In genomic region chr7:67437216-67438006, GRCm38 (mm10) we compare ENCODE assay signal across 18 mouse cellular contexts.
DNase-seq lines count a peak whose midpoint lies in the region; ATAC-seq and TF ChIP-seq lines count a peak whose summit lies in the region.
"Had no signal": no experiment of that assay in that cellular context is flagged by ENCODE, and none has a peak within 500 bp of the region (broad histone marks: within the 10 kb centered on the region; RNA-seq: fewer than 3 reads in every experiment).

No protein-coding gene starts in this region.

- no peak for TF ChIP-seq CTCF in kidney, postnatal 0 days (IDR thresholded peaks at IDR 0.05; ENCODE audit: low read depth)

- H3K9ac ChIP-seq in heart, embryonic 14.5 days (ENCODE audit: low read length), result no peak overlapping the region
- H3K9ac ChIP-seq in kidney, embryonic 16.5 days (replicated peaks; ENCODE audit: low read length), result no peak overlapping the region
- H3K9ac ChIP-seq in intestine, embryonic 15.5 days, result no peak overlapping the region
- H3K9ac ChIP-seq in kidney, postnatal 0 days (ENCODE audit: low read depth, low read length), result no peak overlapping the region
- H3K9ac ChIP-seq: forebrain, embryonic 12.5 days; liver, embryonic 14.5 days; neural tube, embryonic 13.5 days had no signal

- H3K4me3 ChIP-seq in heart, embryonic 14.5 days (ENCODE audit: control insufficient read depth in 1 of 2, insufficient read depth in 1 of 2, low read depth in 1 of 2, low read length in 2 of 2), result no peak overlapping the region
- H3K4me3 ChIP-seq in kidney, embryonic 16.5 days (ENCODE audit: low read length), result no peak overlapping the region
- no peak overlapping the region for H3K4me3 ChIP-seq in intestine, embryonic 15.5 days (replicated peaks)
- no peak overlapping the region for H3K4me3 ChIP-seq in kidney, postnatal 0 days (replicated peaks; ENCODE audit: low read depth, low read length)
- H3K4me3 ChIP-seq: forebrain, embryonic 12.5 days; midbrain, embryonic 10.5 days; neural tube, embryonic 13.5 days had no signal

- 56% methylated on average over 8 of the region's 8 CpGs for WGBS in heart, embryonic 14.5 days
- 66% methylated on average over 8 of the region's 8 CpGs for WGBS in kidney, embryonic 16.5 days
- 61% methylated on average over 8 of the region's 8 CpGs for WGBS in intestine, embryonic 15.5 days
- WGBS in kidney, postnatal 0 days, result 54% methylated on average over 8 of the region's 8 CpGs

- no peak overlapping the region for H3K4me2 ChIP-seq in heart, embryonic 14.5 days (ENCODE audit: low read length)
- no peak overlapping the region for H3K4me2 ChIP-seq in kidney, embryonic 16.5 days (replicated peaks; ENCODE audit: low read depth, low read length)
- H3K4me2 ChIP-seq in intestine, embryonic 15.5 days (replicated peaks), result no peak overlapping the region
- no peak overlapping the region for H3K4me2 ChIP-seq in kidney, postnatal 0 days (ENCODE audit: low read length)
- H3K4me2 ChIP-seq: forebrain, embryonic 12.5 days; neural tube, embryonic 13.5 days had no signal

- no peaks in the 10 kb centered on the region for H3K36me3 ChIP-seq in heart, embryonic 14.5 days (ENCODE audit: control insufficient read depth, insufficient read depth, low read length)
- H3K36me3 ChIP-seq in kidney, embryonic 16.5 days (ENCODE audit: insufficient read depth, low read length), result no peaks in the 10 kb centered on the region
- H3K36me3 ChIP-seq in intestine, embryonic 15.5 days, result no peaks in the 10 kb centered on the region
- no peaks in the 10 kb centered on the region for H3K36me3 ChIP-seq in kidney, postnatal 0 days (ENCODE audit: insufficient read depth, low read length)
- H3K36me3 ChIP-seq: forebrain, embryonic 12.5 days; midbrain, embryonic 10.5 days; neural tube, embryonic 13.5 days had no signal

- DNase-seq in heart, postnatal 36 days, result no peak
- no peak for DNase-seq in kidney, postnatal 14 days
- no peak for DNase-seq in kidney, postnatal 0 days (ENCODE audit: low spot score)
- DNase-seq in adrenal gland, postnatal 25 days, result no peak
- DNase-seq: adrenal gland, postnatal 36 days; cerebellum, adult 2 months; gastrocnemius, postnatal 25 days; heart, postnatal 4 days; lung, postnatal 4 days; right cerebral cortex, postnatal 25 days; thymus, postnatal 25 days had no signal

- no peak for ATAC-seq in heart, embryonic 14.5 days (ENCODE audit: insufficient number of reproducible peaks, insufficient read depth, low FRiP score, low read depth)
- 0 out of 2 replicates have a peak, but pooled peaks have one; percentile 36 for ATAC-seq in kidney, embryonic 16.5 days (ENCODE audit: low FRiP score, low TSS enrichment)
- peak; percentile 77 for ATAC-seq in intestine, embryonic 15.5 days
- ATAC-seq in kidney, postnatal 0 days (replicated peaks; ENCODE audit: low FRiP score, low read depth), result peak; percentile 49; the same call in 1 of the 2 replicates

- no peaks in the 10 kb centered on the region for H3K9me3 ChIP-seq in heart, embryonic 14.5 days (ENCODE audit: control insufficient read depth, low read length)
- H3K9me3 ChIP-seq in kidney, embryonic 16.5 days (ENCODE audit: low read length), result no peaks in the 10 kb centered on the region
- no peaks in the 10 kb centered on the region for H3K9me3 ChIP-seq in intestine, embryonic 15.5 days
- H3K9me3 ChIP-seq in kidney, postnatal 0 days (replicated peaks; ENCODE audit: low read length), result no peaks in the 10 kb centered on the region
- H3K9me3 ChIP-seq: forebrain, embryonic 12.5 days; midbrain, embryonic 10.5 days; neural tube, embryonic 13.5 days had no signal

- no peaks in the 10 kb centered on the region for H3K27me3 ChIP-seq in heart, embryonic 14.5 days (ENCODE audit: control insufficient read depth, insufficient read depth, low read length)
- no peaks in the 10 kb centered on the region for H3K27me3 ChIP-seq in kidney, embryonic 16.5 days (ENCODE audit: insufficient read depth, low read length)
- H3K27me3 ChIP-seq in intestine, embryonic 15.5 days (replicated peaks), result no peaks in the 10 kb centered on the region
- H3K27me3 ChIP-seq in kidney, postnatal 0 days (ENCODE audit: insufficient read depth, low read length), result no peaks in the 10 kb centered on the region
- H3K27me3 ChIP-seq: forebrain, embryonic 12.5 days; neural tube, embryonic 13.5 days had no signal

- peaks cover 25 to 36% of the 10 kb centered on the region in 2 experiments for H3K4me1 ChIP-seq in heart, embryonic 14.5 days (ENCODE audit: control insufficient read depth in 2 of 2, insufficient read depth in 2 of 2, low read length in 2 of 2)
- peaks cover 10% of the 10 kb centered on the region for H3K4me1 ChIP-seq in kidney, embryonic 16.5 days (ENCODE audit: insufficient read depth, low read length)
- H3K4me1 ChIP-seq in intestine, embryonic 15.5 days (replicated peaks), result peaks cover 19% of the 10 kb centered on the region
- no peaks in the 10 kb centered on the region for H3K4me1 ChIP-seq in kidney, postnatal 0 days (replicated peaks; ENCODE audit: insufficient read depth, low read length)
- H3K4me1 ChIP-seq: midbrain, embryonic 10.5 days had no signal

- H3K27ac ChIP-seq in heart, embryonic 14.5 days (replicated peaks in 1 of 2; ENCODE audit: control insufficient read depth in 1 of 2, insufficient read depth in 1 of 2, low read depth in 2 of 2, low read length in 2 of 2), result peak overlapping the region; percentile 28 to 89; a peak in 1 of 4 replicates
- H3K27ac ChIP-seq in kidney, embryonic 16.5 days (ENCODE audit: low read length), result no peak overlapping the region
- no peak overlapping the region for H3K27ac ChIP-seq in intestine, embryonic 15.5 days
- no peak overlapping the region for H3K27ac ChIP-seq in kidney, postnatal 0 days
- H3K27ac ChIP-seq: liver, embryonic 14.5 days; midbrain, embryonic 10.5 days had no signal

- intact Hi-C loops in heart, postnatal 36 days (cut with DNase I), result no loop called here

Comparison
In these comparisons a context has a peak if more than half of its experiments do, and no peak if none do; other contexts are left out.
1. H3K27ac ChIP-seq: peak in heart, embryonic 14.5 days (2 of 2); none in kidney, embryonic 16.5 days (single experiment), intestine, embryonic 15.5 days (single experiment) and kidney, postnatal 0 days (single experiment).